Mouse (Mus musculus): ENCODE data around the gene Sema3b. TPM values are rescaled to one million over a fixed set of nuclear protein-coding genes. Genes with fewer than 3 reads are reported as not detected.

The Sema3b gene
- 1.8 TPM for polyA plus RNA-seq (2015; fragmentation: Illumina TruSeq; extraction: RNeasy Lipid Tissue Mini Kit (QIAGEN cat#74804); ENCODE audit: insufficient read depth, low replicate concordance)

DNA sequence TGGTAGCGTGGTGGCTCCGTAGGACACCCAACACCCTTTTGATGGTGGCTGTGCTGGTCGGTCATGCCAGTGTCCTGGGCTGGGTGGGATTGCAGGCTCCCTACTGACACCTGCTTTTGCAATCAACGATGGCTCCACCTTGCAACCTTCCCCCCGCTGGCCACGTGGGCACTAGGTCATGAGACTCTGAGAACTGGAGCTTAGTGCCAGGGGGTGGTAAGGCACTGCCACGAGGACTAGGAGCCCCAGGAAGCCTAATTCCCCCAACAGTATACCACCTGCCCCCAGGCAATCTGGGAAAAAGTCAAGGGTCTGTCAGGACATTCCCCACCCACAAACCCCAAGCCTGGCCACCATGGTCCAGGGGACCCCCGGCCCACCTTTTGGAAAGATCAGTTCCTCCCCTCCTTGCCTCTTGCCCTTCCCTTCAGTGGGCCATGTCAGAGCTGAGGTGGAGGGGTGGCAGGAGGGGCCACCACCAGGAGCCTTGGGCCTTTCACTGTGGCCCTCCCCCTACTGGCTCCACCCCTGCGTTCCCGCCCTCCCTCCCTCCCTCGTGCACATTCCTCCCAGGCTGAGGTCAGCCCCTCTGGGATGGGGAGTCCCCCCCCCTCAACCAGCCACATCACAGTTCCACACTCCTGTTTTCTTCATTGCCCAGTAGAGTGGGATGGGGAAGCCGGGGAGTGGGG lies at the start of gene Sema3b:
Gene Sema3b (minus strand): TSS at position 489 of the 692 bp plus-strand sequence.

DNA sequence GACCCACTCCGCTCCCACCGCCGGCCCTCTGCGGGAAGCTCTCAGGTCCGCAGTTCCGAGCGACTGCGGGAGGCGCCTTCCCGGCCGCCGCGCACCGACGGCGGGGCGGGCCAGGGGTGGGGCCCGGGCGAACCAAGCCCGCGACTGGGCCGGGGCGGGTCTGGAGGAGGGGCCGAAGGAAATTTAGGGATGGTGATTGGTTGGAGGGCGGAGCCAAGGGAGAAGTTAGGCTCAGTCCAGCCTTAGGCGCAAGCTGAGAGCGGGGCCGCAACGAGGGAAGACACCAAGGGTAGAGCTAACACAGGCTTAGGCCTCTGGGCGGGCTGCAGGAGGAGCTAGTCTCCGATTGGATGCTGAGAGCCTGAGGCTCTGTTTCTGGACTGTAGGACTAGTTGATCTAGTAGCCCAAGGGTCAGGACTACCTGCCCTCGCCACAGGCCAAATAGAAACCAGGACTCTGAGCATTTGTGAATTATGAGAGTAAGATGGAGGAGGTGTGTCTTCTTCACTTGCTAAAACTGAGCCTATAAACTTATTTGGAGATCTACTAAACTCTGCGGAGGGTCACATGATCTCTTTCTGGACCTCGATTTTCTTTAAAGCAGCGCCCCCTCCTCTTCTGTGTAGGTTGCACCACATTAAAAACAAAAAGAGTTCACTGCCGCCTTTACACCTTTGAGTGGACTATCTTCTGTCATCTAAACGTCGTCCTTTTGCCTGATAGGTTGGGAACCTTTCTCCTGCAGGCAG lies 26.4 kb upstream of the Sema3b start, which contains the start of gene Gnai2:
Gene Gnai2 (minus strand): TSS at position 89 of the 750 bp plus-strand sequence.

DNA sequence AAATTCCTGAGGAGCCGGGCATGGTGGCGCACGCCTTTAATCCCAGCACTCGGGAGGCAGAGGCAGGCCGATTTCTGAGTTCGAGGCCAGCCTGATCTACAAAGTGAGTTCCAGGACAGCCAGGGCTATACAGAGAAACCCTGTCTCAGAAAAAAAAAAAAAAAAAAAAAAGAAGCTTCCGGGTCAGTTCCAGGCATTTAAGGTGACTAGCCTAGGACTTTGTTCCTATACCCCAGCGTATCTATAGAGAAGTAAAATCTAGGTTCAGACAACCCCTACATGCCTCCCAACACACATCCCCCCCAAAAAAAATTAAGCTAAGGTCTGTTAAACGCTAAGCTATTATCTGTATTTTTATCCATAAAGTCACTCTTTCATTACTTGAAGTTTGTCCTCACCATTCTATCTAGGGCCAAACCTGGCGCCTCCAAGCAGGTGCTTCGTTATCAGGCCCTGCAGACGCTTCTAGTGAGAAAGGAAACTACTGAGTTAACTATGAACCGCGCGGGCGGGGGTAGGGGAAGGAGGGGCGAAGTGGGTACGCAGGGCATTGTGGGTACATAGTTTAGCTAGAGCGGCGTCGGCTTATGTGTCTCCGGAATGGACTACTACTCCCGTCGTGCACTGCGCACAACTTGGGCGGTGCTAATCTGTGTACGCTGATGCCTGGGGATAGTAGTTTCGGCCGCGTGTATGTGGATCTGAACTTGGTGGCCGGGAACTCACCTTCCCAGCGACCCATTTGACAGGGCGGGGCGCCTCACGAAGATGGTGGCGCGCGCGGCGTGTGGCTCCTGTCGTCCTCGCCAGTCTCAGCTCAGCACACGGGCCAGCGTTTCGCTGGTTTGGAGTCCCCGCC lies 21.8 kb downstream of the Sema3b start, which contains the start of gene Ifrd2:
Gene Ifrd2 (plus strand): TSS at position 669 of the 859 bp plus-strand sequence.

DNA sequence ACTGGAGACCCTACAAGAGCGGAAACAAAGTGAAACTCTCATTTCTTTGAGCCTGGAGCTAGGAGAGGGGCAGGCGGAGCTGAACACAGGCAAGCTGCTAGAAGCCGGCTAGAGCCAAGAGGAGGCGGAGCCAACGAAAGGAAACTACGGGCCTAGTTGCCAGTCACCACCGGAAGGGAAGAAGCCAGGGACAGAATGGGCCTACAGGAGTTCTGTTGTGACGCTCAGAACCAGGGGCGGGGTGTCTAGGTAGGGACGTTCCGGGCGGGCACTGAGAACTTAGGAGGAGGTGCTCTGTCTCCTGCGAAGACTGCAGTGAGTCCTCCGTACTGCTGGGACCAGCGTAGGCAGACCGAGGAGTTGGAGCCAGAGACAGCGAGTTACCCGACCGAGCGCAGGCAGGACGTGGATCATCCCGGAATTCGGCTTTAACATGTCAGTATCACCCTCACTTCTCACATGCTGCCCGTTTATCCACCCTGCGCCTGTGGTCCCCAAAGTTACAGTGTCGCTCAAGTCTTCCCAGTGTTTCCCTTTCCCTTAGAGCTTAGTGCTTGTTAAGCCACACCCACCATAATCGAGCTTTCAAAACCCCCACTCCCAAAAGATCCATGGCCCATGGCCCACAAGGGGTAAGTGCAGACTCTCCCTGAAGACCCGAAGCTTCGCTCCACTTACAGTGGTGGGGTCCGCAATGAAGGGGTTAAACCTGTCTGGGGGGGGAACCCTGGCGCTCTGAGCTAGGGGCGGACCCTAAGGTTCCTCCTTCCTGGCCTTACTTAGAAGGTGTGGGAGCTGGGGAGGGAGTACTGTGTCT lies 28.3 kb downstream of the Sema3b start, which contains the start of gene Hyal3:
Gene Hyal3 (plus strand): TSS at position 318 of the 817 bp plus-strand sequence.

DNA sequence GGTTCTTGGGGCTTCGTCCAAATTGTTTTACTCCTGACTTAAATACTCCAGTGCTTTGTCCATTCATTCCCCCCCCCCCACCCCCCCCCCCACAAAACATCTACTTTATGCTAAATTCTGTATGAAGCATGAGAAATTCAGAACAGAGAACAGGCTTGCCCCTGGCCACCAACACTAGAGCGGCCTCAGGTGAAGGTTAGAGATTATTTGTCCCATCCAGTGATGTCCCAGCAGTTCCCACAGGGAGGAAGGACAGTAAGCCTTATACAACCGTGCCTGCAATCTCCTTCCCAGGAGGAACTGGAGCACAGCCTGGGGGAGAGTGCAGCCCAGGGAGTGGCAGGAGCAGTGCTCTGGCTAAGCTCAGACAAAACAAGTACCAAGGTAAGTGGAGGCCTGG lies 30.4 kb downstream of the Sema3b start, which contains the start of gene Naa80:
Gene Naa80 (plus strand): TSS at position 301 of the 400 bp plus-strand sequence.

DNA sequence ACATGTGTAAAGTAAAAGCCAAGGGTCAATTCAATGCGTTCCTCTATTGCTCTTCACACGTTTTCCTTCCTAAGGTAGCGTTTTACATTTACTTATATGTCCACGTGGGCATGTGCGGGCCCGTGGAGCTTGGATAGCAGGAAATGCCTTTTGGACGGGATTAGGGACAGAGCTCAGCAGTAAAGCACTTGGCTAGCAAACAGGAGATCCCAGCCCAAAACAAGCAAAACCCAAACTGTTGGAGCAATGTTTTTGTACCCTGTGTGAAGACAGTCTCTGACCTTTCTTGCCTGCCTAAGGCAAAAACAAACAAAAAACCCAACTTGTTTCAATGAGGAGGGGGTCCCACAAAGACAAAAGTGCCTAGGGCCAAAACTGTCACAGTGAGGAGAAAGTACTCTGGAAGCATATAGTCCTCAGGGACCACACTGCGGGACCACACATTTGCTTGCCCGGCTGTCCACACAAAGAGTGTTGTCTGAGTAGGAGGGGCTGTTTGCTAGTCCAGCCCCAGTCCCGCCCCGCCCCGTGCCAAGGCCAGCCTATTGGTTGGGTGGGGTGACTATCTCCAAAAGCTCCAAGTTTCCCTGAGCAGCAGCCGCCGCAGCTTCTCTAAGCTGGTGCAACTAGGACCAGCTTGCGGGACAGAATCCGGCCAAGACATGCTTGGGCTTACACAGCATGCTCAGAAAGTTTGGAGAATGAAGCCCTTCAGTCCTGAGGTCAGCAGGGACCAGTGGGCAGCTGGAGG lies 32.5 kb downstream of the Sema3b start, which contains the start of gene Hyal1:
Gene Hyal1 (plus strand): TSS at position 571 of the 751 bp plus-strand sequence.

DNA sequence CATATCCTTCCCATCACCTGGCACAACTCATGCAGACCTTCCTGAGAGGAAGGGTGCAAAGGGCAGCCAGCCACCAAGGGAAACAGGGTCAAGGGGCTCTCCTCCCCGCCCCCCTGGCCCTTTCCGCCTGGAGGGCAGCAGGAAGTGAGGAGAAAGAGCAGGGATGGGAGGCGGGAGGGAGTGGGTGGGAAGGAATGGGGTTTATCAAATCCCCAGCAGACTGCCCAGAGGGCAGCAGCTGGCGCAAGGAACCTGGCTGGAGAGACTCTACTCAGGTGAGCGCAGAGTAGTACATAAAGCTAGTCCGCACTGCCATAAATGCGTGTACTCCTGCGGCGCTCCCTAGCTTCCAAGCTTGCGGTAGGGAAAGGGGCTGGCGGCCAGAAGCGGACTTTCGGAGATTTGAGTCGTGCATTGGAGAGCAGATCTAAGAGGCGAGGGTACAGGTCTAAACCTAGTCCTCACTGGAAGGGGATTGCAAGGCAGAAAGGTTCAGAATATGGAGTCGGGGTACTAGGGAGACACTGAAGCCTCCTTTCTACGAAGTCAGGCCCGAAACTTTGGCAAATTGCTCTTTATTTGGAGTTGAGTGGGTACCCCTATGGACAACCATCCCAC lies 41.2 kb downstream of the Sema3b start, which contains the start of gene Hyal2:
Gene Hyal2 (plus strand): TSS at position 244 of the 618 bp plus-strand sequence.

DNA sequence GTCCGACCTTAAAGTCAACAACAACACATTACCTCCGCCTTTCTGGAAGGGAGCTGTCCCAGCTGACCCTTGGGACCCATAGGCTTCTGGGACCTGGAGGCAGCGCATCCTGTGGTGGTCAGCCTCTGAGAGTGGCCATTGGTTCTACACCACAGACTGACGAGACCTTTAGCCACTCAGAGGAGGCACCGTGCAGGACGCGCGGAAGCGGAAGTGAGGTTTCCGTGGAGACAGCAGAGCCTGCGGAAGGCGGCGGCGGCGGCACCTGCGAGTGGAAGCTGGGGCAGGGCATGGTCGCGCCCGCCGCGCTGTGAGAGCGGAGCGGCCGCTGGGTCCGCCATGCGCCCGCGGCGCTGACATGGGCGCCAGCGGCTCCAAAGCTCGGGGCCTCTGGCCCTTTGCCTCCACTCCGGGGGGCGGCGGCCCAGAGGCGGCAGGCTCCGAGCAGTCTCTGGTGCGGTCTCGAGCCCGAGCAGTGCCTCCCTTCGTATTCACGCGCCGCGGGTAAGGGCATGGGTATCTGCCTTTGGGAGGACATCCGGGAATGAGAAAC lies 45.9 kb downstream of the Sema3b start, which contains the start of gene Tusc2:
Gene Tusc2 (plus strand): TSS at position 227 of the 553 bp plus-strand sequence.

DNA sequence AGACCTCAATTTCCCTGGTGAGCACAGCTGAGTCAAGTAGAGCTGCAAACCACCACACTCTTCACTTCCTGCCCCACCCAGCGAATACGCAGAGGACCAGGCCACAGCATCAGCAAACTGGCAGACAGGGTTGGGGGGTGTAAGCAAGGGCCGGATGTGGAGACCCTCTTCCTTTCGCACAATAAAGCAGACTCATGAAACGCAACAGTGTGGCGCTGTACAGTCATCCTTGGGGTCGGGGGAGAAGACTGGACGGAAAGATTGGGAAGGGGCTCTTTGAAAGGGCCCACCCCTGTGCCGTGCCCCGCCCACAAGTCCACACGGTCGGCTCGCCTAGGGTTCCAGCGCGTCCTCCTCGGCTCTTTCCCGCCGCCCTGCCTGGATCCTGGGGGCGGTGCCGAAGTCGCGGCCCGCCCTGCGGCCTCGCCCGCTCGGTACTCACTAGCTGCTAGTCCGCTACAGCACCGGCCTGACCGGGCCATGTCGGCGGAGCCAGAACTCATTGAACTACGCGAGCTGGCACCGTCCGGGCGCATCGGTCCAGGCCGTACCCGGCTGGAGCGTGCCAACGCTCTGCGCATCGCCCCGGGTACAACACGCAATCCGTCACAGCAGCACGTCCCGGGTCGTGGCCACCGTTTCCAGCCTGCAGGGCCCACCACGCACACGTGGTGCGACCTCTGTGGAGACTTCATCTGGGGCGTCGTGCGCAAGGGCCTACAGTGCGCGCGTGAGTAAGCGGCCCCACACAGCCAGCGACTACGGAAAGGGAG lies 57.7 kb downstream of the Sema3b start, which contains the start of gene Rassf1:
Gene Rassf1 (plus strand): TSS at position 439 of the 773 bp plus-strand sequence.

Other genes starting within 250 kb of the Sema3b start
- 0.33 TPM for gene Cacna2d2, start 209.6 kb downstream of the Sema3b start, polyA plus RNA-seq (2015; fragmentation: Illumina TruSeq; extraction: RNeasy Lipid Tissue Mini Kit (QIAGEN cat#74804); ENCODE audit: insufficient read depth, low replicate concordance)
- gene Tmem115, start 75.3 kb downstream of the Sema3b start, polyA plus RNA-seq (2015; fragmentation: Illumina TruSeq; extraction: RNeasy Lipid Tissue Mini Kit (QIAGEN cat#74804); ENCODE audit: insufficient read depth, low replicate concordance): 5.3 TPM
- gene Cyb561d2, start 67.0 kb downstream of the Sema3b start, polyA plus RNA-seq (2015; fragmentation: Illumina TruSeq; extraction: RNeasy Lipid Tissue Mini Kit (QIAGEN cat#74804); ENCODE audit: insufficient read depth, low replicate concordance): 11.6 TPM
- gene Nprl2, start 67.0 kb downstream of the Sema3b start, polyA plus RNA-seq (2015; fragmentation: Illumina TruSeq; extraction: RNeasy Lipid Tissue Mini Kit (QIAGEN cat#74804); ENCODE audit: insufficient read depth, low replicate concordance): 20.9 TPM
- 0.14 TPM for gene Zmynd10, start 61.9 kb downstream of the Sema3b start, polyA plus RNA-seq (2015; fragmentation: Illumina TruSeq; extraction: RNeasy Lipid Tissue Mini Kit (QIAGEN cat#74804); ENCODE audit: insufficient read depth, low replicate concordance)
- gene Rassf1, start 57.7 kb downstream of the Sema3b start, polyA plus RNA-seq (2015; fragmentation: Illumina TruSeq; extraction: RNeasy Lipid Tissue Mini Kit (QIAGEN cat#74804); ENCODE audit: insufficient read depth, low replicate concordance): 39.0 TPM
- gene Tusc2, start 46.0 kb downstream of the Sema3b start, polyA plus RNA-seq (2015; fragmentation: Illumina TruSeq; extraction: RNeasy Lipid Tissue Mini Kit (QIAGEN cat#74804); ENCODE audit: insufficient read depth, low replicate concordance): 30.9 TPM
- 3.6 TPM for gene Hyal2, start 41.3 kb downstream of the Sema3b start, polyA plus RNA-seq (2015; fragmentation: Illumina TruSeq; extraction: RNeasy Lipid Tissue Mini Kit (QIAGEN cat#74804); ENCODE audit: insufficient read depth, low replicate concordance)
- 4.6 TPM for gene Hyal1, start 32.3 kb downstream of the Sema3b start, polyA plus RNA-seq (2015; fragmentation: Illumina TruSeq; extraction: RNeasy Lipid Tissue Mini Kit (QIAGEN cat#74804); ENCODE audit: insufficient read depth, low replicate concordance)
- gene Naa80, start 30.3 kb downstream of the Sema3b start, polyA plus RNA-seq (2015; fragmentation: Illumina TruSeq; extraction: RNeasy Lipid Tissue Mini Kit (QIAGEN cat#74804); ENCODE audit: insufficient read depth, low replicate concordance): 2.7 TPM
- gene Hyal3, start 28.4 kb downstream of the Sema3b start, polyA plus RNA-seq (2015; fragmentation: Illumina TruSeq; extraction: RNeasy Lipid Tissue Mini Kit (QIAGEN cat#74804); ENCODE audit: insufficient read depth, low replicate concordance): 0.12 TPM
- 38.0 TPM for gene Ifrd2, start 21.6 kb downstream of the Sema3b start, polyA plus RNA-seq (2015; fragmentation: Illumina TruSeq; extraction: RNeasy Lipid Tissue Mini Kit (QIAGEN cat#74804); ENCODE audit: insufficient read depth, low replicate concordance)
- 273 TPM for gene Gnai2, start 26.1 kb upstream of the Sema3b start, polyA plus RNA-seq (2015; fragmentation: Illumina TruSeq; extraction: RNeasy Lipid Tissue Mini Kit (QIAGEN cat#74804); ENCODE audit: insufficient read depth, low replicate concordance)
- gene Slc38a3, start 60.3 kb upstream of the Sema3b start, polyA plus RNA-seq (2015; fragmentation: Illumina TruSeq; extraction: RNeasy Lipid Tissue Mini Kit (QIAGEN cat#74804); ENCODE audit: insufficient read depth, low replicate concordance): not detected
- not detected for gene Gnat1, start 70.5 kb upstream of the Sema3b start, polyA plus RNA-seq (2015; fragmentation: Illumina TruSeq; extraction: RNeasy Lipid Tissue Mini Kit (QIAGEN cat#74804); ENCODE audit: insufficient read depth, low replicate concordance)
- 17.7 TPM for gene Sema3f, start 101.2 kb upstream of the Sema3b start, polyA plus RNA-seq (2015; fragmentation: Illumina TruSeq; extraction: RNeasy Lipid Tissue Mini Kit (QIAGEN cat#74804); ENCODE audit: insufficient read depth, low replicate concordance)
- 334 TPM for gene Rbm5, start 161.8 kb upstream of the Sema3b start, polyA plus RNA-seq (2015; fragmentation: Illumina TruSeq; extraction: RNeasy Lipid Tissue Mini Kit (QIAGEN cat#74804); ENCODE audit: insufficient read depth, low replicate concordance)

All from spleen, adult 10 weeks (tissue).